ENCODE assay signal across 29 mouse cellular contexts in the genomic region with DNA sequence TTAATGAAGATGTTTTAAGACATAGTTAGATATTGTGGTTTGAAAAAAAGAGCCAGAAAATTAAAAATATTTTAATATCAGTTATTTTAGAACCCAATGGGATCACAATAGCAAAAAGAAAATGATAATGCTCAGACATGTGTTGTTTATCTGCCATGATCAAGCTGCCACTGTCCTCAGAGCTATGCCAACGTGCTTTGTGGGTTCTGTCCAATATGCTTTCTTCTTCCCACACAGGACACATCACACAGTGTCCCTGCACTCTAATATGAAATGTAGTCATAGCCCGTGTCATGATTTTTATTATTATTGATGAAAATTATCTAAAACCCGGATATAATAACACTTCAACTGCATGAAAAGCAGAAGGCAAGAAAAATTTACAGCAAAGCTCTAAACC. TPM values are rescaled to one million over a fixed set of nuclear protein-coding genes. Genes with fewer than 3 reads are reported as not detected.
"Had no signal": no experiment of that assay in that cellular context is flagged by ENCODE, and none has a peak within 500 bp of the region (broad histone marks: within the 10 kb centered on the region; RNA-seq: fewer than 3 reads in every experiment).

No protein-coding gene starts in this region.

- H3K4me3 ChIP-seq: embryonic facial prominence, embryonic 10.5 days; embryonic facial prominence, embryonic 12.5 days; embryonic facial prominence, embryonic 13.5 days; embryonic facial prominence, embryonic 15.5 days; erythroblast, embryonic 14.5 days; forebrain, embryonic 10.5 days; forebrain, embryonic 12.5 days; forebrain, embryonic 13.5 days; forebrain, embryonic 15.5 days; gastrocnemius, adult 2 months had no signal

- H3K27ac ChIP-seq: embryonic facial prominence, embryonic 10.5 days; embryonic facial prominence, embryonic 12.5 days; embryonic facial prominence, embryonic 13.5 days; embryonic facial prominence, embryonic 15.5 days; forebrain, embryonic 10.5 days; forebrain, embryonic 12.5 days; forebrain, embryonic 13.5 days; forebrain, embryonic 15.5 days; gastrocnemius, adult 2 months had no signal

- DNase-seq: cerebellum, adult 18-20 months; cerebellum, adult 2 months; cerebellum, adult 8-10 months; cerebellum, adult 9-10 months; cerebellum, adult 9-11 months; cerebellum, postnatal 10 days; cerebellum, postnatal 14 days; cerebellum, postnatal 25 days; cerebellum, postnatal 36 days; embryo, embryonic 11 days; forebrain, postnatal 0 days; gastrocnemius, adult 2 months; gastrocnemius, postnatal 10 days; gastrocnemius, postnatal 14 days; gastrocnemius, postnatal 25 days; gastrocnemius, postnatal 36 days; heart, adult 11 months had no signal

RNA-seq across cellular contexts. Expression of a gene that starts 16.7 kb away (rescaled TPM):
- total RNA-seq: common myeloid progenitor, adult 5-6 weeks; gastrocnemius, adult 2 months; gastrocnemius, adult 8-10 months; gastrocnemius, postnatal 25 days; gastrocnemius, postnatal 36 days; granulocyte monocyte progenitor cell, adult 5-6 weeks had no signal
